Mouse (Mus musculus) erythroblast, embryonic 14.5 days (primary cell): ENCODE measurements around the gene Csnk2b. TPM values are rescaled to one million over a fixed set of nuclear protein-coding genes. Genes with fewer than 3 reads are reported as not detected.
"Not testable (repeated sequence)": the region's sequence is repeated elsewhere in the genome, so short reads cannot be mapped to it uniquely, and the experiment has no call there.

Source experiments
- H3K27me3 ChIP-seq: 2 replicates; pipeline ENCODE4 v1.6.1; 2012; ENCODE audit warnings: inconsistent platforms; ENCODE audit not compliant: control insufficient read depth
- H3K36me3 ChIP-seq: 2 replicates; pipeline ENCODE4 v1.6.1; 2012; ENCODE audit warnings: mild to moderate bottlenecking, inconsistent platforms; ENCODE audit not compliant: control insufficient read depth
- H3K4me1 ChIP-seq: 2 replicates; pipeline ENCODE4 v1.6.1; 2012; ENCODE audit warnings: inconsistent platforms; ENCODE audit not compliant: control insufficient read depth
- H3K4me3 ChIP-seq: replicated peaks from 2 replicates; pipeline ENCODE3; 2012; ENCODE audit warnings: moderate library complexity, mild to moderate bottlenecking, inconsistent platforms
- H3K9me3 ChIP-seq: 2 replicates; pipeline ENCODE4 v1.6.1; 2012; ENCODE audit warnings: low read length, inconsistent platforms, mixed read lengths; ENCODE audit not compliant: control insufficient read depth
- GATA1 ChIP-seq: IDR thresholded peaks from 2 replicates; pipeline ENCODE4 v1.6.1; 2012; ENCODE audit warnings: low read length, inconsistent platforms, mixed read lengths
- TAL1 ChIP-seq: IDR thresholded peaks from 3 replicates; pipeline ENCODE4 v1.6.1; 2012; ENCODE audit warnings: low read length, inconsistent platforms, mixed read lengths
- polyA plus RNA-seq: library from polyadenylated mRNA; stranded (reverse); fragments of >175 nt; gene quantifications from 2 replicates; pipeline ENCODE4 v1.2.3, GENCODE M21; 2012

The Csnk2b gene
- polyA plus RNA-seq, 1 experiment: 11.2 TPM

GRCm38 (mm10) chr17:35125578-35125977 lies 3.7 kb upstream of the Csnk2b start:
- Histone ChIP-seq H3K4me1 (peaks cover 64% of the 10 kb centered on the region), H3K36me3 (peaks cover 50% of the 10 kb centered on the region), H3K9me3 (no peaks in the 10 kb centered on the region), H3K27me3 (no peaks in the 10 kb centered on the region), H3K4me3 (peak overlapping the region; percentile 63)
- no peak for TF ChIP-seq GATA1
- no peak for TF ChIP-seq TAL1

DNA sequence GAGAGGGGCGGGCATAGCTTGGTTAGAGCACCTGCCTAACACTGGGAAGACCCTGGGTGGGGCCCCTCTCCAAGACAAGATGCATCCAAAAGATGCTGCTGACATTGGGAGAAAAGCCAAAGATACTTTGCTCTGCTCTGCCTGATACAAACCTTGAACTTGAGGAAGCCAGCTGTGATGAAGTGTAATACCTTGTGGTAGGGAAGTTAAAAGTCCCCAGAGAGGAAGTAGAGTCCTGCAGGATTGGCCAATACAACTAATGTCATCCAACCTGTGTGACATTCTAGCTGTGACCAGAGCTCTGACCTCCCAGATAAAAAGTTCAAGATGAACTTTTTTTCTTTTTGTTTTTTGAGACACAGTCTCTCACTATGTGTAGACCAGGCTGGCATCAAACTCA lies 3.2 kb upstream of the Csnk2b start:
- no peaks in the 10 kb centered on the region for H3K9me3 ChIP-seq
- TF ChIP-seq TAL1 (no peak), GATA1 (no peak)
- H3K4me3 ChIP-seq: no peak overlapping the region
- H3K27me3 ChIP-seq: no peaks in the 10 kb centered on the region
- peaks cover 47% of the 10 kb centered on the region for H3K36me3 ChIP-seq
- peaks cover 69% of the 10 kb centered on the region for H3K4me1 ChIP-seq

GRCm38 (mm10) chr17:35124261-35124896 lies 2.5 kb upstream of the Csnk2b start:
- H3K27me3 ChIP-seq, H3K4me3 ChIP-seq, H3K9me3 ChIP-seq: not testable (repeated sequence)
- H3K4me1 ChIP-seq: peaks cover 75% of the 10 kb centered on the region
- H3K36me3 ChIP-seq: peaks cover 48% of the 10 kb centered on the region

DNA sequence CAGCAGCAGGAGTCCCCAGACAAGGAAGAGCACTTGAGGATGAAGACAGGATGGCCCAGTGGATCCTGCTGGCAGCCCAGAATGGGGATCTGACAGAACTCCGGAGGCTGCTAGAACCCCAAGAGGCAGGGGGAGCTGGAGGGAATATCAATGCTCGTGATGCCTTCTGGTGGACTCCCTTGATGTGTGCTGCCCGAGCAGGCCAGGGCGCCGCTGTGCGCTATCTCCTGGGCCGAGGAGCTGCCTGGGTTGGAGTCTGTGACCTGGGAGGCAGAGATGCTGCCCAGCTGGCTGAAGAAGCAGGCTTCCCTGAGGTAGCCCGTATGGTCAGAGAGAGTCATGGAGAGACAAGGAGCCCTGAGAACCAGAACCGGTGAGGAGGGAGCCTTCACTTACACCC lies 1.4 kb upstream of the Csnk2b start:
- not testable (repeated sequence) for H3K27me3 ChIP-seq, H3K4me3 ChIP-seq, H3K9me3 ChIP-seq
- H3K36me3 ChIP-seq: peaks cover 51% of the 10 kb centered on the region
- peaks cover 71% of the 10 kb centered on the region for H3K4me1 ChIP-seq

DNA sequence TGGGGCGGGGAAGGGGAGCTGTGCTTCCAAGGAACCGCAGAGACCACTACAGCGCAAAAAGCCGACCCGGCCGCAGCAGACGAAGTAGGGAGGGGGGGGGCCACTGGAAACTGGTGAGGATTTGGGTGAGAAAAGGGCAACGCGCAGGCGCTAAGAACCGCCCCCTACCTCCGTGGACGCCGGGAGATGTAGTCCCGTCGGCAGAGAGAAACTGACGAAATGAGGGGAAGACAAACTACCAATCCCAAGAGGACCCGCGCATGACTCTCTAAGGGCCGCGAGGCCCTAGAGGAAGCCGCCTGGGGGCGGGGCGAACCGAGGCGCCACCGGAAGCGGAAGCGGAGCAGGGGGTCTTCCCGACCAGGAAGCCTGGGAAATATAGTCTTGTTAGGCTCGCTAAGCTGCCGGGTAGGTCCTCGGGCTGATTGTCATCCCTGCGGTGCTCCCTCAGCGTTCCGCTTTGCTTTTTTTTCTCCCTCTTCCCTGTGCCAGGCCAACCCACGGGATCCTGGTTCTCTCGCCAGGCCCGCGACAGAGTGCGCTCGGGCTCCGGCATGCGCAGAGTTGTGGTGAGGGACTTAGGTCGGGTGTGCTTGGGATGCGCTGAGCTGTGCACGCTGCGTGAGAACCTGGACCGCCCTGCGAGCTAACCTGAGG lies 582 bp downstream of the Csnk2b start, which contains the start of gene Gpank1:
Gene Gpank1, plus strand, starts transcription at position 313 of the 657 bp plus-strand sequence.
- Histone ChIP-seq H3K4me1 (peaks cover 58% of the 10 kb centered on the region), H3K27me3 (no peaks in the 10 kb centered on the region), H3K4me3 (peak within 1 kb of the TSS; percentile 74), H3K9me3 (no peaks in the 10 kb centered on the region), H3K36me3 (peaks cover 63% of the 10 kb centered on the region)
- TF ChIP-seq TAL1 (no peak), GATA1 (no peak)

DNA sequence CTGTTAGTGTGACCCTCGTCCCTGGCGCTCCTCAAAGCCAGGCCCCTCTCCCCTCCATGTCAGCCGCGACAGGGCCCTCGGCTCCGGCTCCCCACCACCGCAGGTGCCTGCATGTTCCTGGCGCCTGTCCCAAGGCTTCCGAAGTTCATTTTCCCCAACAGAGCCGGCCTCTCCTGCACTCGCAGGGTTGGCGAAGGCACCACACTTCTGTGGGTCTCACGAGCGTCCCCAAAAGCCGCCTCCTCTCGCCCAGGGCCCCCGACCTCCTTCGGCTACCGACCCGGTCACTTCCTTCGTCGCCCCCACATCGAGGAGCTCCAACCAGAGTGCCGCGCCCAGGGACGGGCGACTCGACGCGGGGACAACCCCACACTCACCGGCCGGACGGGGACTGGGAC lies 1.1 kb downstream of the Csnk2b start:
- H3K4me1 ChIP-seq: peaks cover 52% of the 10 kb centered on the region

GRCm38 (mm10) chr17:35115046-35116019 lies 6.5 kb downstream of the Csnk2b start, which contains the start of gene Ly6g5b:
TSS of gene Ly6g5b (minus strand) at chr17:35115428.
- no peak within 1 kb of the TSS for H3K4me3 ChIP-seq
- peaks cover 58% of the 10 kb centered on the region for H3K36me3 ChIP-seq

More for the DNA sequence above, 1.1 kb downstream of the Csnk2b start:
- Histone ChIP-seq H3K9me3 (no peaks in the 10 kb centered on the region), H3K4me3 (peak overlapping the region; percentile 74), H3K27me3 (no peaks in the 10 kb centered on the region), H3K36me3 (peaks cover 68% of the 10 kb centered on the region)
- no peak for TF ChIP-seq TAL1
- TF ChIP-seq GATA1: no peak

GRCm38 (mm10) chr17:35111774-35112173 lies 10.1 kb downstream of the Csnk2b start:
- no peak for TF ChIP-seq TAL1
- Histone ChIP-seq H3K4me1 (no peaks in the 10 kb centered on the region; the same call in 1 of the 2 replicates), H3K27me3 (peaks cover 2% of the 10 kb centered on the region; the same call in 1 of the 2 replicates), H3K36me3 (peaks cover 29% of the 10 kb centered on the region), H3K9me3 (no peaks in the 10 kb centered on the region), H3K4me3 (no peak overlapping the region)

More at GRCm38 (mm10) chr17:35115046-35116019, 6.5 kb downstream of the Csnk2b start, which contains the start of gene Ly6g5b:
- TF ChIP-seq TAL1 (no peak), GATA1 (no peak)
- Histone ChIP-seq H3K4me1 (peaks cover 12% of the 10 kb centered on the region), H3K27me3 (peaks cover 2% of the 10 kb centered on the region; the same call in 1 of the 2 replicates), H3K9me3 (no peaks in the 10 kb centered on the region)

- TF ChIP-seq TAL1 (no peak), GATA1 (no peak)
- peaks cover 33% of the 10 kb centered on the region for H3K4me1 ChIP-seq
- H3K4me3 ChIP-seq: no peak within 1 kb of the TSS
- peaks cover 18% of the 10 kb centered on the region for H3K36me3 ChIP-seq
- H3K27me3 ChIP-seq: peaks cover 2% of the 10 kb centered on the region; the same call in 1 of the 2 replicates
- no peaks in the 10 kb centered on the region for H3K9me3 ChIP-seq
These were observed 13.8 kb downstream of the Csnk2b start, which contains the start of gene Ly6g5c for GRCm38 (mm10) chr17:35108097-35108496. TSS of gene Ly6g5c (plus strand) at chr17:35108279.
